Mouse (Mus musculus) heart, embryonic 13.5 days (tissue): ENCODE measurements around the gene Myh9. TPM values are rescaled to one million over a fixed set of nuclear protein-coding genes. Genes with fewer than 3 reads are reported as not detected.
A peak's percentile ranks its signal among the peaks of the same experiment; 100 is the strongest.

ENCODE experiments used
- ATAC-seq: fragments of 200-750 bp; cut with Nextera tagmentation; 2 replicates; pipeline ENCODE4 v1.8.0; 2017; ENCODE audit warnings: moderate TSS enrichment; ENCODE audit not compliant: insufficient number of reproducible peaks, low FRiP score, low TSS enrichment; ENCODE audit errors: extremely low read depth
- H3K27ac ChIP-seq: fragments of 300-500 bp; sonication (generic); replicated peaks from 2 replicates; pipeline ENCODE4 v1.5.1; 2015; ENCODE audit warnings: moderate library complexity, mild to moderate bottlenecking, inconsistent platforms
- H3K27me3 ChIP-seq: fragments of 300-500 bp; sonication (generic); replicated peaks from 2 replicates; pipeline ENCODE4 v1.6.1; 2015; ENCODE audit warnings: mild to moderate bottlenecking, inconsistent platforms
- H3K36me3 ChIP-seq: fragments of 300-500 bp; sonication (generic); 2 replicates; pipeline ENCODE4 v1.6.1; 2015; ENCODE audit warnings: mild to moderate bottlenecking, inconsistent platforms
- H3K4me1 ChIP-seq: fragments of 300-500 bp; sonication (generic); 2 replicates; pipeline ENCODE4 v1.6.1; 2015; ENCODE audit warnings: inconsistent platforms
- H3K4me2 ChIP-seq: fragments of 300-500 bp; sonication (generic); 2 replicates; pipeline ENCODE4 v1.6.1; 2015; ENCODE audit warnings: inconsistent platforms, mild to moderate bottlenecking, moderate library complexity
- H3K4me3 ChIP-seq: fragments of 300-500 bp; sonication (generic); 2 replicates; pipeline ENCODE4 v1.5.1; 2015; ENCODE audit warnings: moderate library complexity, mild to moderate bottlenecking, inconsistent platforms
- H3K9ac ChIP-seq: fragments of 300-500 bp; sonication (generic); 2 replicates; pipeline ENCODE4 v1.6.1; 2015; ENCODE audit warnings: inconsistent platforms, mild to moderate bottlenecking, moderate library complexity
- H3K9me3 ChIP-seq: fragments of 300-500 bp; sonication (generic); 2 replicates; pipeline ENCODE4 v1.6.1; 2016; ENCODE audit warnings: inconsistent platforms
- WGBS: fragments of 180-500 bp; shearing (Covaris S2); methylation state at CpG from one replicate; pipeline ENCODE4 v1.1.7; 2015; ENCODE audit warnings: mixed read lengths; 5-methylcytosine and 5-hydroxymethylcytosine counted together
- polyA plus RNA-seq: library from polyadenylated mRNA; unstranded; fragments of >200 nt; fragmentation: Nextera tagmentation; extraction: Ambion mirVana; gene quantifications from 2 replicates; pipeline ENCODE4 v1.2.1, GENCODE M21; 2015

The Myh9 gene
- polyA plus RNA-seq, 1 experiment from 2014 or later: 25.0 TPM

GRCm38 (mm10) chr15:77816601-77816950 is 25.4 kb downstream of the Myh9 start:
- Histone ChIP-seq H3K9ac (peak overlapping the region; percentile 74), H3K36me3 (peaks cover 17% of the 10 kb centered on the region), H3K4me3 (no peak overlapping the region), H3K4me1 (peaks cover 100% of the 10 kb centered on the region), H3K27ac (peak overlapping the region; percentile 75), H3K4me2 (peak overlapping the region; percentile 36; the same call in 1 of the 2 replicates), H3K9me3 (no peaks in the 10 kb centered on the region), H3K27me3 (no peaks in the 10 kb centered on the region)
- 33% methylated on average over 4 of the region's 4 CpGs for WGBS
- ATAC-seq: no peak

- H3K4me3 ChIP-seq: no peak overlapping the region
- H3K4me1 ChIP-seq: peaks cover 100% of the 10 kb centered on the region
- H3K27ac ChIP-seq: peak overlapping the region; percentile 75
- H3K9ac ChIP-seq: peak overlapping the region; percentile 74
- H3K4me2 ChIP-seq: peak overlapping the region; percentile 36
- no peak for ATAC-seq
- WGBS: 57% methylated on average over 17 of the region's 17 CpGs
- no peaks in the 10 kb centered on the region for H3K9me3 ChIP-seq
- H3K36me3 ChIP-seq: peaks cover 22% of the 10 kb centered on the region
- H3K27me3 ChIP-seq: no peaks in the 10 kb centered on the region
These were observed 25.9 kb downstream of the Myh9 start for GRCm38 (mm10) chr15:77815867-77816600.

GRCm38 (mm10) chr15:77813639-77814375 is 28.2 kb downstream of the Myh9 start:
- peak overlapping the region; percentile 75 for H3K27ac ChIP-seq
- peaks cover 100% of the 10 kb centered on the region for H3K4me1 ChIP-seq
- H3K4me2 ChIP-seq: no peak overlapping the region
- peaks cover 45% of the 10 kb centered on the region for H3K36me3 ChIP-seq
- H3K9me3 ChIP-seq: no peaks in the 10 kb centered on the region
- H3K27me3 ChIP-seq: no peaks in the 10 kb centered on the region
- H3K4me3 ChIP-seq: no peak overlapping the region
- ATAC-seq: no peak
- peak overlapping the region; percentile 48 for H3K9ac ChIP-seq
- 64% methylated on average over 6 of the region's 6 CpGs for WGBS

GRCm38 (mm10) chr15:77812578-77812977 is 29.4 kb downstream of the Myh9 start:
- Histone ChIP-seq H3K9me3 (no peaks in the 10 kb centered on the region), H3K27me3 (no peaks in the 10 kb centered on the region), H3K4me1 (peaks cover 94% of the 10 kb centered on the region), H3K4me2 (no peak overlapping the region), H3K4me3 (no peak overlapping the region), H3K36me3 (peaks cover 57% of the 10 kb centered on the region), H3K27ac (peak overlapping the region; percentile 80), H3K9ac (0 out of 2 replicates have a peak overlapping the region, but pooled peaks have one; percentile 28)
- ATAC-seq: no peak
- 86% methylated on average over 10 of the region's 10 CpGs for WGBS

- peak overlapping the region; percentile 80 for H3K27ac ChIP-seq
- H3K27me3 ChIP-seq: no peaks in the 10 kb centered on the region
- H3K9me3 ChIP-seq: no peaks in the 10 kb centered on the region
- no peak; the same call in 1 of the 2 replicates for ATAC-seq
- peaks cover 94% of the 10 kb centered on the region for H3K4me1 ChIP-seq
- no peak overlapping the region for H3K4me3 ChIP-seq
- no peak overlapping the region for H3K4me2 ChIP-seq
- H3K36me3 ChIP-seq: peaks cover 70% of the 10 kb centered on the region
- peak overlapping the region; percentile 74 for H3K9ac ChIP-seq
- WGBS: 50% methylated on average over 11 of the region's 11 CpGs
These were observed 30.7 kb downstream of the Myh9 start for GRCm38 (mm10) chr15:77811099-77811760.

GRCm38 (mm10) chr15:77810416-77811098 is 31.4 kb downstream of the Myh9 start:
- Histone ChIP-seq H3K27ac (peak overlapping the region; percentile 80), H3K4me3 (no peak overlapping the region), H3K9ac (peak overlapping the region; percentile 74), H3K36me3 (peaks cover 77% of the 10 kb centered on the region), H3K4me1 (peaks cover 94% of the 10 kb centered on the region), H3K9me3 (no peaks in the 10 kb centered on the region), H3K4me2 (no peak overlapping the region), H3K27me3 (no peaks in the 10 kb centered on the region)
- 84% methylated on average over 17 of the region's 17 CpGs for WGBS
- ATAC-seq: no peak

GRCm38 (mm10) chr15:77809434-77809833 is 32.5 kb downstream of the Myh9 start:
- H3K4me3 ChIP-seq: no peak overlapping the region
- no peaks in the 10 kb centered on the region for H3K9me3 ChIP-seq
- no peaks in the 10 kb centered on the region for H3K27me3 ChIP-seq
- H3K4me1 ChIP-seq: peaks cover 94% of the 10 kb centered on the region
- ATAC-seq: no peak
- H3K9ac ChIP-seq: peak overlapping the region; percentile 50; the same call in 1 of the 2 replicates
- peaks cover 88% of the 10 kb centered on the region for H3K36me3 ChIP-seq
- 82% methylated on average over 1 of the region's 1 CpGs for WGBS
- H3K4me2 ChIP-seq: no peak overlapping the region
- peak overlapping the region; percentile 28; the same call in 1 of the 2 replicates for H3K27ac ChIP-seq

- peak overlapping the region; percentile 8; the same call in 1 of the 2 replicates for H3K9ac ChIP-seq
- peak overlapping the region; percentile 98 for H3K27ac ChIP-seq
- no peak for ATAC-seq
- no peaks in the 10 kb centered on the region for H3K27me3 ChIP-seq
- peaks cover 100% of the 10 kb centered on the region for H3K36me3 ChIP-seq
- H3K4me1 ChIP-seq: peaks cover 94% of the 10 kb centered on the region
- WGBS: 72% methylated on average over 7 of the region's 7 CpGs
- no peak overlapping the region for H3K4me2 ChIP-seq
- no peaks in the 10 kb centered on the region for H3K9me3 ChIP-seq
- H3K4me3 ChIP-seq: no peak overlapping the region
These were observed 34.8 kb downstream of the Myh9 start for GRCm38 (mm10) chr15:77807264-77807585.

- peak overlapping the region; percentile 98 for H3K27ac ChIP-seq
- no peak overlapping the region for H3K4me2 ChIP-seq
- H3K27me3 ChIP-seq: no peaks in the 10 kb centered on the region
- 47% methylated on average over 13 of the region's 13 CpGs for WGBS
- H3K9ac ChIP-seq: peak overlapping the region; percentile 34; the same call in 1 of the 2 replicates
- no peak for ATAC-seq
- H3K9me3 ChIP-seq: no peaks in the 10 kb centered on the region
- peaks cover 94% of the 10 kb centered on the region for H3K4me1 ChIP-seq
- peaks cover 100% of the 10 kb centered on the region for H3K36me3 ChIP-seq
- H3K4me3 ChIP-seq: no peak overlapping the region
These were observed 35.3 kb downstream of the Myh9 start for GRCm38 (mm10) chr15:77806565-77807263.

GRCm38 (mm10) chr15:77805657-77806056 is 36.3 kb downstream of the Myh9 start:
- H3K4me1 ChIP-seq: peaks cover 94% of the 10 kb centered on the region
- H3K4me3 ChIP-seq: no peak overlapping the region
- no peaks in the 10 kb centered on the region for H3K9me3 ChIP-seq
- no peak overlapping the region for H3K9ac ChIP-seq
- no peak overlapping the region for H3K4me2 ChIP-seq
- peaks cover 100% of the 10 kb centered on the region for H3K36me3 ChIP-seq
- 86% methylated on average over 4 of the region's 4 CpGs for WGBS
- no peak for ATAC-seq
- peak overlapping the region; percentile 98 for H3K27ac ChIP-seq
- no peaks in the 10 kb centered on the region for H3K27me3 ChIP-seq
